Mouse (Mus musculus): ENCODE data around the gene Tnfaip8l1.

The Tnfaip8l1 gene

DNA sequence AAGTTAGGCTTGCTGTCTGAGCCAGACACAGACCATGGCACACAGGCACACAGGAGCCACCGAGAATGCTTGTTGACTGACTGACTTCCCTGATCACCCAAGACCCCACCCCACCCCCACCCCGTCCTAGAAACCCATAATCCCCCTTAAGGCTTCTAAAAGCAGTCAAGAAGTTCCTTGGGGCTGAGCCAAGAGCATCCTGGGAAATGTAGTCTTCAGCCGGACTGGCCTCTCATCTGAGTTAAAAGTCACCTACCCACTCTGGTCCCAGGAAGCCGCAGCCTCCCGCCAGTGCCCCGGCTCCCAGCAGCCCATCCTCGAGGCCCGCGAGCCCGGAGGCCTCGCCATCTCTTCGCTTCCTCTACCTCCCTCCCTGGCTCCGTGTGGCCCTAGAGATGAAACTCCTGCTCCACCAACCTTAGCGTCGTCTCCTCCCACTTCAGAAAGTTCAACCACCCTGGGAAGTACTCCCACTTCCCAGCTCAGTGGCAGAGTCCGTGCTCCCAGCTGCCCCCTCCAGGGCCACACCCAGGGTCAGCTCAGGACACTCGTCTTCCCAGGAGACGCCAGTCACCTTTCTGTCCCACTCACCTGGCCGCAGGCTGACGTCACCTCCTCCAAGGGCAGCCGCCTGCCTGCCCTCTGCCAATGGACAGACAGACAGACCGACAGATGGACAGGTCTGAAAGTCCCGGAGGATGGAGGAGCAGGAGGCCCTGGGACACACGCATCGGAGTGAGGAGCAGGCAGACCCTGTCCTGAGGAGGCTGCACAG, 24.3 kb upstream of the Tnfaip8l1 start:
- no peak for DNase-seq (ENCODE audit: low spot score)

DNA sequence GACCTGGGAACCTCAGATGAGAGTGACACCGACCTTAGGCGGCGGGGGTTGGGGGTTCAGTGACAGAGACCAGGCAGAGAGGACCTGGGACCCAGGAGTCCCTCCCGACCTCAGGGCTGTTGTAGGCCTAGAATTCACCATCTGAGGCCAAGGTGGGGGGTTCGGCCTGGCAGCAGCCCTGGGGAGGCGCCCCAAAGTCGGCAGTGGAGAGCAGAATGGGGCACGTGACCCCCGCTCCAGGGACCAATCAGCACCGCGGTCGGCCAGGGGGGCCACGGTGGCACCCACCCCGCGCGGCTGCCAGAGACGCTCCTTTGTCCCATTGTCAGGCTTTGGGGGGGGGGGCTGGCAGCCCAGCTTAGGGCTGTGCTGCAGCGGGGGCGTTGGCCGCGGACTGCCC, 22.9 kb upstream of the Tnfaip8l1 start:
- DNase-seq (ENCODE audit: low spot score) = no peak

DNA sequence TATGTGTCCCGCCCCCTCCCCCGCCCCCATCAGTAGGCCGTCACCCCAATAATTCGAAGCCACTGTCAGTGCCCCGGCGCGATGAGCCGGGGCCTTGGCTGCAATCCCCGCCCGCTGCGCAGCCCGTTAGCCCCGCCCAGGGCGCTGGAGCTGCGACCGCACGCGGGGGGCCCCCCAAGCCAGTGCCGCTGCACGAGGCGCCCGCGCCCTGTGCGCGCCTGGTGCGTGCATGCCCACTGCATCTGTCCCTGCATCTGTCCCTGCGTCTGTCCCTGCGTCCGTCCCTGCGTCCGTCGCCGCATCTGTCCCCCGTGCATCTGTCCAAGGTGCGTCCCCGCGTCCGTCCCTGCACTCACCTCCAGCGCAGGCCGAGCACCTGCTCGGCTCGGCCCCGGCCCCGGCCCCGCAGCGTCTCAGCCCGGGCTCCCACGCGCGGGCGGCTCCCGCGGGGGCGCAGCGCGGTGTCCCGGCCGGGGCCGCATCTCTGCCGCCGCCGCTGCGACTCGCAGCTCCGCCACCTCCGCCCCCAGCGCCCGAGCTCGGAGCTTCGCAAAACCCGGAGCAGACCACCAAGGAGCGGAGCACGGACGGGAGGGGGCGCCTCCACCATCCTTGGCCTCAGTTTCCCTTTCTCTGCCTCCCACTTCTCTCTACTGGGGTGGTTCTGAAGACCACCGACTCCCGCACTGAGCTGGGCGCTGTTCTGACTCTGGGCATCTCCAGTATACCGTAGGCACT, 22.2 kb upstream of the Tnfaip8l1 start, which contains the start of gene Sema6b:
Gene Sema6b (minus strand): TSS at position 486 of the 738 bp plus-strand sequence.
- peak; percentile 29 for DNase-seq (ENCODE audit: low spot score)

DNA sequence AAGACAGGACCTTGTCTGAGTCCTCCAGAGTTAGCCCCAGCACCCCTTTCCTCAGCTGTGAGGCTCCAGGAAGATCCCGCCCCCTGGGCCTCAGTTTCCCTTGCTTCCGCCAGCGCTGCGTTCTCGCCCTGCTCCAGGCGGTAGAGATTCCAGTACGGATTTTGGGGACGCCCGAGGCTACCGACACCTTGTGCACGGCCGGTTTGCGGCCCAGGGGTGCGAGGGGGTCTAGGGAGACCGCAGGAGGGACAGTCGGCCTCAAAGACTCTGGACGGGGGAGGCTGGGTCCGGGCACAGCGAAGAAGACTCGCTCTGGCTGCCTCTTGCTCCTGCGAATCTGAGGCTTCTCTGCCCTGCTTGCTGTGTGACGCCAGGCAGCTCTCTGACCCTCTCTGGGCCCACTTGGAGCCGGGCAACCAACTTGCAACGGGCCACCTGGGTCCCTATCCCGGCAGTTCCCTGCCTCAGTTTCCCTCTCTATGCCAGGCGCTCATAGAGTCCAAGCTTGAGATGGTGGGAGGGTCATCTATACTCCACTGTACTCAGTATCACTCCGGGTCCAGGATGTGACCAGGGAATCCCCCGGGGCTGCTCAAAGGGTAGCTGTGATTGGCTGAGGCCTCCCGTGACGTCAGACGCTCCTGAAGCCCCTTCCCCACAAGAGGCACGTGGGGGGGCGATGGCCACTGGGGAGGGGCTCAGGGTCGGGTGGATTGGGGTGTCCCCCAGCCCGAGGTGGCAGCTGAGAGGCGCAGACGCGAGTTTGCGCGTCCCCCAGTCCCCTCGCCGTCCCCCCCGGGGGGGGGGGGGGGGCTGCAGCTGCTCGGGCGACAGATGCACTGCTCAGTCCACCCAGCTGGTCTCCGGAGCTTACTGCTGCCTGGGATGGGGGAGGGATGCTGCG, 20.3 kb upstream of the Tnfaip8l1 start:
- DNase-seq (ENCODE audit: low spot score) = no peak

DNA sequence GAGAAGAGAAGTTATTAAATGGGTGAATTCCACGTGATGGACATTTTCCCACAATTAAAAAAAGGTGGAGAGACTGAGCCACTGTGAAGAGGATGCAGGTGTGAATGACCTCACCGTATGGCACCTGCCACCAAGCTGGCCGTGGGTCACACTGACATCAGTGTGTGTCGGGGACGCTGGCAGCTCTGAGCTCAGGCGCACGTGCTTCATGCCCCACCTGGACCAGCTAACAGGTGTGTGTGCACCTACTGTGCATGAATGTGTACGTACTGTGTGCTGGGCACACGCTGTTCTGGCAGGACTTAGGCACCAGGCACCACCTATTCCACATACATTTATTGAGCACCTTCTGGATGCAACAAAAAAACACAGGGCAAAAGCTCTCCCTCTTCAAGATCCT, 17.7 kb upstream of the Tnfaip8l1 start:
- DNase-seq (ENCODE audit: low spot score) = no peak

DNA sequence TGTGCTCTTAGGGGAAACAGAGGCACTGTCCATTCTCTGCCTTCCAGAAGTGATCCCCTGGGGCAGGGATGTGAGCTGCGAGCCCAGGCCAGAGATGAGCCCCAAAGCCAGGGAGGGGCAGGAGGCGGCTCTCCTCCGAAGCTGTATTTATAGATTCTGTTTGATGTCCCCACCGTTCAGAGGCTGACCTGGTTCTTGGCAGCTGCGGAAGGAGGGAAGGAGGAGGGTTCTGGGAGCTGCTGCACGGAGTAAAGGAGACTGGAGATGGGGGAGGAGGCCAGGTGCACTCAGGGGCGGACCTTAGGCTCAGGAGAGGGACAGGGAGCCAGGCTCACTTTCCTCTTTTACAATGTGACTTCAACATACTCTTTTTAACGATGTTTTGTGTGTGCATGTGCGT, 16.1 kb upstream of the Tnfaip8l1 start:
- DNase-seq (ENCODE audit: low spot score) = no peak

DNA sequence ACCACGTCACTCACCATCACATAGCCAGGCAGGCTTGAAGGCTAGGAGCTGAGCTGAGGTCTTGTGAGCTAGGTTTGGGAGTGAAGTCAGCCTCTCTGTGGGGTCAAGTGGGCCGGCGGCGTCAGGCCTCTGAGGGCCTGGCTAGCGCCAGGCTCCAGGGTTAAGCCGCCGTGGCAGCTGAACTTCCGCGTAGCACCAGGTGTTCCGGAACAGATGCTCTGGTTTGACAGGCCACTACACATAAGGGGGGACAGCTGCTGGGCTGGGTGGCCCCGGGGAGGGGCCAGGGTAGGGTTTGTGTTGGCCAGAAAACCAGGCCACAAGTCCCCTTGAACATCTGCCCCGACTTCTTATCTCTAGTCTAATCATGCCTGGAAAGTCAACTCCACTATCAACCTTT, 14.9 kb upstream of the Tnfaip8l1 start:
- no peak for DNase-seq (ENCODE audit: low spot score)

DNA sequence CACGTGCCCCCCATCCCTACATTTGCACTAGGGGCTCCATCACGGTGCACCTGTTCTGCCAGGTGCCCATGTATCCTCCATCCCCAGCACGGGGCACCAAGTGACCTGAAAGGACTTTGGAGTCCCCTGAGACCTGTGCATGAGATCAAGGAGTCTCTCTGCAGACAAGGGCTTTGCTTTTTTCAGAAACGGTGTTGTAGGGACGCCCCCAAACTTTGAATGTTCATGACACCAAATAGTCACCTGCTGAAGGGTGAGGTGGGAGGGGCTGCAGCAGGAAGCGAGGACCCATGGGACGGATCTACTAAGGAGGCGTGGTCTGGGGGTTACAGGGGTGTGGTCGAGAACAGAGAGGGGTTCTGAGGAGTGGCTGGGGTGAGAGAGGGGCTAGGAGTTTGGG, 14.0 kb upstream of the Tnfaip8l1 start:
- DNase-seq (ENCODE audit: low spot score) = no peak

DNA sequence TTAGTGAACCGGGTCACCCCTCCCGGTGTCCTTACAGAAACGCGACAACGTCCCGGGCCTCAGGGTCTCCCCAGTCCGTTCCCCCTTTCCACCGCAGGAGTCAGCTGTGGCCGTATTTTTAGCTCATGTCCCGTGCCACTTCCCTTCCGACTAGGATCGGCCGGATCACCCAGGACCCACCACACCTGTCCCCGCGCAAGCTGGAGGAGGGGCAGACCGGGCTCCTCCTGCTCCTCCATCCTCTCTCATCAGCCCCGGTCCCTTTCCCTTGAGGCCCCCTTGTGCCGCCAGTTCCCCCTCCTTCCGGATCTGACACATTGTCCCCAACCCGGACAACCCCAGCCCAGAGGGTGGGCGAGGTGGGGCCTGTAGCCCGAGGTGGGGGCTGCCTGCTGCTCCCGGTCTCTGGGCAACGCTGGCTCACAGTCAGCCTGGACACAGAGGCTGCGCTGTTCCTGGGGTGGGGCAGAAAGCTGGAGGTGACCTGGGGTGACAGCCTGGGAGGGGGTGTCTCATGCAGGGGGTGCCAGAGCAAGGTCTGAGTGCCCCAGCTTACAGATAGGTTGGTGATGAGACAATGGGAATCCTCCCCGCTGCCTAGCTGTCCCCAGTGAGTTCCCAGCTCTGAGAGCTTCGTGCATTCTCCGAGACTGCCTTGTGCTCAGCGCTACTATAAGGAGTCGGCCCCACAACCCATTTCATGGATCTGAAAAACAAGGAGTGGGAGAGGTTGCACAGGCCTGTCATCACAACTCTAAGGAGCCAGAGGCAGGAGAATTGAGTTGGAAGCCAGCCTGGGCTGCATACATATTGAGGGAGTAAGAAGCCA, 13.3 kb upstream of the Tnfaip8l1 start:
- DNase-seq (ENCODE audit: low spot score) = no peak

DNA sequence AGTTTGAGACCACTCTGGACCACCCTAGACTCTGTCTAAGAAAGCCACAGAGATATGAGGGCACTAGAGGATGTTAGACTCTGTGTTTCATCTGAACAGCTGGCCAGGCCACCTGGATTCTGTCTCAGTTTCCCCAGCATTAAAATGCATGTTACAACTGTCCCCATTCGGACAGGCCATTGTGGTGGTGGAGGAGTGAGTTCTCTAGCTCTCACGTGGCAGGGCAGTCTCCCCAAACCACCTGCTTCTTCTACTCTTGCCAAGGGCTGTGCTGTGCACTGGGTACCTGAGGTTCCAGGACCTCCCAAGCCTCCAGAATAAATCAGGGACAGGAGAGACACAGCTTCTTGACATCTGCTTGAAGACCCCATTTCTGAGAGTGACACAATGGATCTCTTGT, 12.4 kb upstream of the Tnfaip8l1 start:
- no peak for DNase-seq (ENCODE audit: low spot score)

DNA sequence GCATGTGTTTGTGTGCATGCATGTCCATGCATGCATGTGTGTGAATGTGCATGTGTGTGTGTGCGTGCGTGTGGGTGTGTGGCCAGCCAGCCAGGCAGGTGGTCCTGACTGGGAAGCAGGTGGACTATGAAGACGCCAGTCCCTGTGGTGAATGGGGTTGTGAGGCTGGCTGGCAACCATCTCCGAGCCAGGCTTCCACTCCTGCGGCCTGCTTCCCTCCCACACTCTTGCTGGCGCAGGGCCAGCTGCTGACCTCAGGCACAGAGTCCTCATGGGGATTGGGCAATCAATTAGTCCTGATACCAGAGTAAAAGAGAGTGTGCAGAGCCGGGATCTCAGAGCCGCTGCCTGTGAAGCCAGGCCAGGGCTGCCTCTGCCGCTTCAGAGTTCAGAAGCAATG, 8.6 kb upstream of the Tnfaip8l1 start:
- no peak for DNase-seq (ENCODE audit: low spot score)

DNA sequence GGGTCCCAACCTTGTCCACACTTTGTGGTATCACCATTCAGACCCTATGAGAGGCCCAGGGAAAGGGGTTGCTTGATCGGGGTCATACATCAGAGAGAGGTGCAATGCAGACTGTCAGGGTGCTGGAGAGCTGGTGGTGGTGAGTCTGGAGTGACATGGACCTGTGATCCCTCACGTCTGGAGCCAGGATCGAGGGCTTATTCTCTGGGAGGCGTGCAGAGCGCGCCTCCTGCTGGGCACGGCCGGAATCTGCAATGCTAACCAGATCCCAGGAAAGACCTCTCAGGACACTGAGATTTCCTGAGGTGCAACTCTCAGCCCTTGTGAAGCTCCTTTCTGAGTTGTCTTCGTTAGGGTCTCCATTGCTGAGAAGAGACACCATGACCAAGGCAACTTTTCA, 2.5 kb upstream of the Tnfaip8l1 start:
- DNase-seq (ENCODE audit: low spot score) = peak; percentile 24

DNA sequence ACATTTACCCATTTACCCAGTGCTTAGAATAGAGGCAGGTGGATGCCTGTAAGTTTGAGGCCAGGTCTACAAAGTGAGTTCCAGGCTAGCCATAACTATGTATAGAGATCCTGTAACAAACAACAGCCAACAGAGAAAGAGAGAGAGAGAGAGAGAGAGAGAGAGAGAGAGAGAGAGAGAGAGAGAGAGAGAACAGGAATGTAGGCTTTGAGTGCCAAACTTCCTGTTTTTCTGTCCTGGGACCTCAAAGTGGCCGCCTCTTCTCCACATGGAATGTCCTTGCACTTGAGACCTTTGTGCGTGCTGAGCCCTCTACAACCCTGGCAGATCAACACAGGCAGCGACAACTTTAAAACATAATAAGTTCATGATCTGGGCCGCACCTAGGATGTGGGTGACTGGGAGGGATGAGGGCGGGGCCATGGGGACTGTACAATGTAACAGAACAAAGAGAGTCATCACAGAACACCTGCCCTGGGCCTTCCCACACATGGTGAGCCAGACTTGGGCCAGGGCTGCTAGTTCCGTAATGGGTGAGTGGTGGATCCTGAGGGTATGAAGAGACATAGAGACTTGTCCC, 1.3 kb downstream of the Tnfaip8l1 start:
- peak; percentile 84 for DNase-seq (ENCODE audit: low spot score)

DNA sequence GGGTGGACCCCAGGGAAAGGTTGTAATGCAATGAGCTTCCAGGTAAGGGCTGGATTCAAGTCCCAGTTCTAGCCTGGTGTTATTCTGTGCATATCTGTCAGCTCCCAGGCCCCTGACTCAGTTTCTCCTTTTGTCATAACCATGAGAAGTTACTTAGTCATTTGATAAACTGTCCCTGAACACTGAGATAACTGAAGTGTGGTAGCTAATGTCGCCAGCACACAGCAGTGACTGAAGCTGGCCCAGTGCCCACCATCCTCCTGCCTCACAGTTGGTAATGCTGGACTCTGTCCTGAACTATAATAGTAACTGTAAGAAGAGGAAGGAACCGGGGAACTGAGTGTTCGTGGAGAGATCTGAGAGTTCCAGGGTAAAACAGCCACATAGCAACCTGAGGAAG, 2.2 kb downstream of the Tnfaip8l1 start:
- DNase-seq (ENCODE audit: low spot score) = no peak

DNA sequence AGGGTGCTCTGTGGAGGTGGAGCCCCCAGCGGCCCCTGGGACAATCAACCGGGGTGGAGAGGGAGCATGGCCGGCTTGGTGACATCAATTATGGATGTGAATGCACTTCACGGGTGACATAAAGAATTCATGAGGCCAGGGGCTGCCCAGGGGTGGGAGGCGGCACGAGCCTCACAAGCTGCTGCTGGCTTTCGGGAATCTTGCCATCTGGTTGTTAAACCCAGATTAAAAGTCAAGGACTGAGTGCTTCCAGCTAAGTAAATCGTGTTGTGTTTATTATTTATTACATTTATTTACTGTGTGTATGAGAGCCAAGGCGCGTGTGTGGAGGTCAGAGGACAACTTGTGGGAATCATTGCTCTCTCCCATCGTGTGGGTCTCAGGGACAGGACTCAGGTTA, 3.4 kb downstream of the Tnfaip8l1 start:
- DNase-seq (ENCODE audit: low spot score) = no peak

DNA sequence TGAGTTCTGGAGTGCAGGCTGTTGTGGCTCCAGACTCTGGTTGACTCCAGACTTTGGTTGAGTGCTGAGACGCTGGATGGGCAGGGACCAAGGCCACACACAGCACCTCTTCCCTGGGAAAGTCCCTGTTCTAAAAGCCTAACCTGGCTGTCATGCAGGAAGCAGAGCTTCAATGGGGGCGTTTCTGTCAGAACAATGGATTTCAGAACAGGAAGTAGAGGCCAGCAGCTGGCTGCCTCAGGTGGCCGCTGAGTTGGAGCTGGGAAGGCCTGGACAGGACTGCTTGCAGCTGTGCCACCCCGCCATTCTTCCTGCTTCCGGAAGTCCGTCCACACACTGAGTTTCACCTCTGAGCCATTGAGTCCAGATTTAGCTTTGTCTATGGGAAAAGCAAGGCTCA, 7.6 kb downstream of the Tnfaip8l1 start:
- no peak for DNase-seq (ENCODE audit: low spot score)

DNA sequence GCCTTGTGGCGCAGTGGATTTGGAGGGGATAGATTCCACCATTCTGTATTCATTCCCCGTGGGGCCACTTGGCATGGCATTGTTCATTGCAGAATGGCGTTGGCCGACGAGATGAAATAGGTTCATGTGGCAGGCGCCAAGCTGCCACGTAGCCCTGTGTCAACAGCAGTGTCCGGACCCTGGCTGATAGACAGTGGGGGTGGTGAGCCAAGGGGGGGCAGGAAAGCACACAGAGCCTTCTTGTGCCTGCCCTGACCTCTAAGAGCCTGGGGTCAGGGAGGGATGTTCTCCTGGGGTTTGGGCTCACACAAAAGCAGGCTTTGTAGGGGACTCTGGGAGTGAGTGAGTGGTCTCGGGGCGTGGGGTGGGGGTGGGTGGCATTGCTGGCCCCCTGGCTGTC, 8.4 kb downstream of the Tnfaip8l1 start:
- DNase-seq (ENCODE audit: low spot score) = no peak

DNA sequence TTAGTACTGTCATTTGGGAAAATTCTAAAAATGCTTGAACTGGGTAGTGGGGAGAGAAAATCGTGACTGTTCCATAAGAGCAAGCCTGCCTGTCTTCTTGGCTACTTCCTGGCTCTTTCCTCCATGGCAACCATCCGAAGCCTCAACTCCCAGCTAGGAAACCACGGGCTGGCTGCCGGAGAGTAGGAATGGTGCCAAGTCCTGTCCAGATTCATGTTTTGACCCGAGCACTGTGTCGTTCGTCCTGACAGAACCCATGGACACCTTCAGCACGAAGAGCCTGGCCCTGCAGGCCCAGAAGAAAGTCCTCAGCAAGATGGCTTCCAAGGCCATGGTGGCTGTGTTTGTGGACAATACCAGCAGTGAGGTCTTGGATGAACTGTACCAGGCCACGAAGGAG, 9.2 kb downstream of the Tnfaip8l1 start:
- DNase-seq (ENCODE audit: low spot score) = no peak

DNA sequence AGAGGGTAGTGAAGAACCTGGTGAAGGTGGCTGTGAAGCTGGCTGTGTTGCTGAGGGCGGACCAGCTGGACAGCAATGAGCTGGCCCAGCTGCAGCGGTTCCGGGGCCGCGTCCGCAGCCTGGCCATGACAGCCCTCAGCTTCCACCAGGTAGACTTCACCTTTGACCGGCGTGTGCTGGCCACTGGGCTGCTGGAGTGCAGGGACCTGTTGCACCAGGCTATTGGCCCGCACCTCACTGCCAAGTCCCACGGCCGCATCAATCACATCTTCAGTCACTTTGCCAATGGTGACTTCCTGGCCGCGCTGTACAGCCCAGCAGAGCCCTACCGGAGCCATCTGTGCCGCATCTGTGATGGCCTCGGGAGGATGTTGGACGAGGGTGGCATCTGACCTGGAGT, 9.6 kb downstream of the Tnfaip8l1 start:
- no peak for DNase-seq (ENCODE audit: low spot score)

DNA sequence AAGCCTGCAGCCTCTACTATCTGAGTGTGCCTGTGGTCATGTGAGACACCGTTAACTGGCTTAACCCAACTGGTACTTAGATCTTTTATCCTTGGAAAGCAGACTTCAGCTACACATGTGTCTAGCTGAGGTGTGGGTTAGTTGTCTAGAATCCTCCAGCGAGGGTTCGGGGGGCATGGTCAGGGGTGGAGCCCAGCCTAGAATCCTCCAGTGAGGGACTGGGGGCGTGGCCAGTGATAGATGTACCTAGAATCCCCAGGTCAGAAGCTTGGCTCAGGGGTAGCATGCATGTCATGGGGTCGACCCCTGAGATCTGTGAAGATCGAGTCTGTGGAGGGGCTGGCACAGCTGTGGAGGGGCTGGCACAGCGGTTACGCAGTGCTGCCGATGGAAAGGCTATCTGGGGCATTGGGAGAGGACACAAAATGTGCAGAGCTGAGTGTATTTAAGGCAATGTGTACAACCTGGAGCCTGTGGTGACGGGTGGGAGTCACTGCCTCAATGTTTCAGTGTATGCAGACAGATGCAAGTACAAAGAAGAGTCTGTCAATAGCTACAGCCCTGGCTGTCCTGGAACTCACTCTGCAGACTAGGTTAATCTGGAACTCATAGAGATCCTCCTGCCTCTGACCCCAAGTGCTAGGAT, 11.2 kb downstream of the Tnfaip8l1 start:
- DNase-seq (ENCODE audit: low spot score) = no peak

DNA sequence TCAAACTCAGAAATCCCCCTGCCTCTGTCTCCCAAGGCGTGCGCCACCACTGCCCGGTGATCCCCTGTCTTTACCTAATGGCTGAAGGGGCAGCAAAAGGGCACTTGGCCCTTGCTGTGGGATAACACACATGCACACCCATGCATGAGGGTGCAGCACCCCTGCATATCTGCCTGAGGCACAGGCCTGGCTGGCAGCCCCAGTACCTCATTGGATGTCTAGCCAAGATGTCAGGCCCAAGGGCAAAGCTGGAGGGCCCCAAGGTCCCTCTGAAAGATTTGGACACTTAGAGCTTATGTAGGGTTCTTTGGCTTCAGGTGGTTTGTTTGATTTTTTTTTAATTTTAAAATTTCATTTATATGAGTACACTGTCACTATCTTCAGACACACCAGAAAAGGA, 13.1 kb downstream of the Tnfaip8l1 start:
- DNase-seq (ENCODE audit: low spot score) = no peak
